Mouse (Mus musculus): ENCODE data around the gene Ptger4.
"Not testable (repeated sequence)": the region's sequence is repeated elsewhere in the genome, so short reads cannot be mapped to it uniquely, and the experiment has no call there.

Gene Ptger4

GRCm38 (mm10) chr15:5238073-5238472, 5.9 kb downstream of the Ptger4 start:
- no peak for DNase-seq (ENCODE audit: low spot score)

GRCm38 (mm10) chr15:5237012-5237660, 6.9 kb downstream of the Ptger4 start:
- no peak for DNase-seq (ENCODE audit: low spot score)

- DNase-seq (ENCODE audit: low spot score), result peak; percentile 72
These were observed 7.4 kb downstream of the Ptger4 start for GRCm38 (mm10) chr15:5236538-5236937.

- peak; percentile 23 for DNase-seq (ENCODE audit: low spot score)
These were observed 8.5 kb downstream of the Ptger4 start for GRCm38 (mm10) chr15:5235527-5235926.

- no peak for DNase-seq (ENCODE audit: low spot score)
These were observed 9.3 kb downstream of the Ptger4 start for GRCm38 (mm10) chr15:5234659-5235058.

- not testable (repeated sequence) for DNase-seq (ENCODE audit: low spot score)
These were observed 13.2 kb downstream of the Ptger4 start for GRCm38 (mm10) chr15:5230746-5231145.

- DNase-seq (ENCODE audit: low spot score), result no peak
These were observed 23.5 kb downstream of the Ptger4 start for GRCm38 (mm10) chr15:5220491-5220890.

GRCm38 (mm10) chr15:5209116-5209515, 34.9 kb downstream of the Ptger4 start:
- no peak for DNase-seq (ENCODE audit: low spot score)

- no peak for DNase-seq (ENCODE audit: low spot score)
These were observed 38.8 kb downstream of the Ptger4 start for GRCm38 (mm10) chr15:5205222-5205621.

- no peak for DNase-seq (ENCODE audit: low spot score)
These were observed 47.3 kb downstream of the Ptger4 start for GRCm38 (mm10) chr15:5196691-5197090.

GRCm38 (mm10) chr15:5195987-5196514, 47.9 kb downstream of the Ptger4 start:
- no peak for DNase-seq (ENCODE audit: low spot score)

GRCm38 (mm10) chr15:5194931-5195330, 49.1 kb downstream of the Ptger4 start:
- DNase-seq (ENCODE audit: low spot score), result no peak

GRCm38 (mm10) chr15:5194446-5194845, 49.5 kb downstream of the Ptger4 start:
- no peak for DNase-seq (ENCODE audit: low spot score)

GRCm38 (mm10) chr15:5193833-5194232, 50.2 kb downstream of the Ptger4 start:
- no peak for DNase-seq (ENCODE audit: low spot score)

- no peak for DNase-seq (ENCODE audit: low spot score)
These were observed 54.4 kb downstream of the Ptger4 start for GRCm38 (mm10) chr15:5189504-5190093.

- DNase-seq (ENCODE audit: low spot score), result no peak
These were observed 56.0 kb downstream of the Ptger4 start for GRCm38 (mm10) chr15:5188029-5188428.

- DNase-seq (ENCODE audit: low spot score), result no peak
These were observed 56.9 kb downstream of the Ptger4 start for GRCm38 (mm10) chr15:5187116-5187515.

- no peak for DNase-seq (ENCODE audit: low spot score)
These were observed 57.7 kb downstream of the Ptger4 start for GRCm38 (mm10) chr15:5186293-5186675.

- peak; percentile 71 for DNase-seq (ENCODE audit: low spot score)
These were observed 58.4 kb downstream of the Ptger4 start, which contains the start of gene Ttc33 for GRCm38 (mm10) chr15:5185366-5186292. Ttc33 (plus strand) TSS chr15:5185525.

- DNase-seq (ENCODE audit: low spot score), result no peak
These were observed 59.2 kb downstream of the Ptger4 start for GRCm38 (mm10) chr15:5184668-5185330.

- DNase-seq (ENCODE audit: low spot score), result no peak
These were observed 70.7 kb downstream of the Ptger4 start for GRCm38 (mm10) chr15:5173217-5173820.
